Mouse (Mus musculus): Measurements from ENCODE around the gene Gm28053. TPM values are rescaled to one million over a fixed set of nuclear protein-coding genes. Genes with fewer than 3 reads are reported as not detected.

Gene Gm28053
- polyA plus RNA-seq, 1 experiment from 2014 or later, result not detected

DNA sequence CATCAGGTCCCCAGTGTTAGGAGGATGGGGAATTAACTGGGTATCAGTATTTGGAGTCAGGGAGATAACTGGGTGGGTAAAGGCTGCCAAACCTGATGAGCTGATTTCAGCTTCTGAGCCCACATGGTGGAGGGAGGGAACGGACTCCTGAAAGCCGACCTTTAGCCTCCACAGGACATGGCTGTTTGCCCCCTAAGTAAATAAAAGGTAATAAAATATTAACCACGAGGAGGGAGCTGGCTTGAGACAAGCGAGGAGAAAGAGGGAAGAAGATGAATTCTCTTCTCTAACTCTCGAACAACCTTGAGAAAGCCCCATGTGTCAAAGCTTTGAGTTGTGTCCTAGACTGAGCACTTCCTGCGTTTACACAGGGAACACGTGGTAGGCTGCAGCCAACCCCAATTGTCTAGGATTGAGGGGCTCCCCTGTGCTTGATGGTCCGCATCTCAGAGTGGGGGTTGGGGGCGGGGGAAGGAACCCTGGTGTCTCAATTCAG lies 23.4 kb downstream of the Gm28053 start:
- peaks cover 19% of the 10 kb centered on the region for H3K27me3 ChIP-seq (ENCODE audit: control insufficient read depth, insufficient read depth, low read length)
- no peak overlapping the region for H3K4me3 ChIP-seq (ENCODE audit: low read depth, low read length)
- ATAC-seq (ENCODE audit: insufficient read depth, low FRiP score, low TSS enrichment) (no peak), DNase-seq (ENCODE audit: low spot score) (no peak)
- H3K9me3 ChIP-seq (ENCODE audit: control insufficient read depth, low read length), result no peaks in the 10 kb centered on the region
- WGBS, result 24% methylated on average over 9 of the region's 9 CpGs
- H3K4me1 ChIP-seq (ENCODE audit: control insufficient read depth, insufficient read depth, low read length), result peaks cover 5% of the 10 kb centered on the region; the same call in 1 of the 2 replicates
- H3K4me2 ChIP-seq (ENCODE audit: low read depth), result no peak overlapping the region; the same call in 1 of the 2 replicates
- H3K27ac ChIP-seq (ENCODE audit: low read depth, low read length), result no peak overlapping the region
- no peak overlapping the region for H3K9ac ChIP-seq (ENCODE audit: low read length)
- no peaks in the 10 kb centered on the region for H3K36me3 ChIP-seq (ENCODE audit: control insufficient read depth, insufficient read depth, low read length)

DNA sequence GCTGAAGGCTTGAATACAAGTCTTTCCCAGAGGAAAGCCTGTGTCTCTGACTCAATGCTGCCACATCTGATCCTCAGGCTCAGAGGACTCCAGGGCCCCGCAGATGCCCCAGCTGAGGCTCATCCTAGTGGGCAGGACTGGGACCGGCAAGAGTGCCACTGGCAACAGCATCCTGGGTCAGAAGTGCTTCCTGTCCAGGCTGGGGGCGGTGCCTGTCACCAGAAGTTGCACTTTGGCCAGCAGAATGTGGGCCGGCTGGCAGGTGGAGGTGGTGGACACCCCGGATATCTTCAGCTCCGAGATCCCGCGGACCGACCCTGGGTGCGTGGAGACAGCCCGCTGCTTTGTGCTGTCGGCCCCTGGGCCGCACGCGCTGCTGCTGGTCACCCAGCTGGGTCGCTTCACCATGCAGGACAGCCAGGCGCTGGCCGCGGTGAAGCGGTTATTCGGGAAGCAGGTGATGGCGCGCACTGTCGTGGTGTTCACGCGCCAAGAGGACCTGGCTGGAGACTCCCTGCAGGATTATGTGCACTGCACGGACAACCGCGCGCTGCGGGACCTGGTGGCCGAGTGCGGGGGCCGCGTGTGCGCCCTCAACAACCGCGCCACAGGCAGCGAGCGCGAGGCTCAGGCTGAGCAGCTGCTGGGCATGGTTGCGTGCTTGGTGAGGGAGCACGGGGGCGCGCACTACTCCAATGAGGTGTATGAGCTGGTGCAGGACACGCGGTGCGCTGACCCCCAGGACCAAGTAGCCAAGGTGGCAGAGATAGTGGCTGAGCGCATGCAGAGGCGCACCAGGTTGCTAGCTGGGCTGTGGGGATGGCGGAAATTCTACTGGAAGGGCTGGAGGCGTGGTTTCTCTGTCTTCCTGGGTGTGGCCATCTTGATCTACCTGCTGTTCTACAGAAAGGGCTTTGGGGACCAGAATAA lies 24.3 kb downstream of the Gm28053 start:
- H3K4me3 ChIP-seq (ENCODE audit: low read depth, low read length), result peak overlapping the region; percentile 40
- H3K36me3 ChIP-seq (ENCODE audit: control insufficient read depth, insufficient read depth, low read length), result no peaks in the 10 kb centered on the region
- peaks cover 19% of the 10 kb centered on the region for H3K27me3 ChIP-seq (ENCODE audit: control insufficient read depth, insufficient read depth, low read length)
- ATAC-seq (ENCODE audit: insufficient read depth, low FRiP score, low TSS enrichment) (no peak), DNase-seq (ENCODE audit: low spot score) (peak; percentile 23)
- peaks cover 5% of the 10 kb centered on the region; the same call in 1 of the 2 replicates for H3K4me1 ChIP-seq (ENCODE audit: control insufficient read depth, insufficient read depth, low read length)
- H3K9ac ChIP-seq (ENCODE audit: low read length), result peak overlapping the region; percentile 28; the same call in 1 of the 2 replicates
- no peaks in the 10 kb centered on the region for H3K9me3 ChIP-seq (ENCODE audit: control insufficient read depth, low read length)
- 2% methylated on average over 52 of the region's 52 CpGs for WGBS
- H3K27ac ChIP-seq (ENCODE audit: low read depth, low read length), result no peak overlapping the region
- H3K4me2 ChIP-seq (ENCODE audit: low read depth), result peak overlapping the region; percentile 79

GRCm38 (mm10) chr6:48745490-48745889 lies 27.1 kb downstream of the Gm28053 start:
- H3K9me3 ChIP-seq (ENCODE audit: control insufficient read depth, low read length), result no peaks in the 10 kb centered on the region
- H3K4me3 ChIP-seq (ENCODE audit: low read depth, low read length), result no peak overlapping the region
- no peak overlapping the region for H3K4me2 ChIP-seq (ENCODE audit: low read depth)
- no peak overlapping the region for H3K9ac ChIP-seq (ENCODE audit: low read length)
- no peak overlapping the region for H3K27ac ChIP-seq (ENCODE audit: low read depth, low read length)
- ATAC-seq (ENCODE audit: insufficient read depth, low FRiP score, low TSS enrichment) (no peak), DNase-seq (ENCODE audit: low spot score) (no peak)
- H3K4me1 ChIP-seq (ENCODE audit: control insufficient read depth, insufficient read depth, low read length), result peaks cover 5% of the 10 kb centered on the region; the same call in 1 of the 2 replicates
- 75% methylated on average over 2 of the region's 2 CpGs for WGBS
- H3K36me3 ChIP-seq (ENCODE audit: control insufficient read depth, insufficient read depth, low read length), result no peaks in the 10 kb centered on the region
- H3K27me3 ChIP-seq (ENCODE audit: control insufficient read depth, insufficient read depth, low read length), result peaks cover 19% of the 10 kb centered on the region

GRCm38 (mm10) chr6:48745959-48746889 lies 27.8 kb downstream of the Gm28053 start, which contains the start of gene Gimap5:
Gene Gimap5, plus strand, starts transcription at chr6:48746197.
- Histone ChIP-seq H3K4me2 (ENCODE audit: low read depth) (no peak within 1 kb of the TSS), H3K9me3 (ENCODE audit: control insufficient read depth, low read length) (no peaks in the 10 kb centered on the region), H3K27me3 (ENCODE audit: control insufficient read depth, insufficient read depth, low read length) (peaks cover 19% of the 10 kb centered on the region), H3K27ac (ENCODE audit: low read depth, low read length) (no peak within 1 kb of the TSS), H3K9ac (ENCODE audit: low read length) (no peak within 1 kb of the TSS), H3K4me1 (ENCODE audit: control insufficient read depth, insufficient read depth, low read length) (peaks cover 5% of the 10 kb centered on the region; the same call in 1 of the 2 replicates), H3K36me3 (ENCODE audit: control insufficient read depth, insufficient read depth, low read length) (no peaks in the 10 kb centered on the region), H3K4me3 (ENCODE audit: low read depth, low read length) (no peak within 1 kb of the TSS)
- 49% methylated on average over 16 of the region's 16 CpGs for WGBS
- DNase-seq (ENCODE audit: low spot score) (peak; percentile 47), ATAC-seq (ENCODE audit: insufficient read depth, low FRiP score, low TSS enrichment) (no peak)

DNA sequence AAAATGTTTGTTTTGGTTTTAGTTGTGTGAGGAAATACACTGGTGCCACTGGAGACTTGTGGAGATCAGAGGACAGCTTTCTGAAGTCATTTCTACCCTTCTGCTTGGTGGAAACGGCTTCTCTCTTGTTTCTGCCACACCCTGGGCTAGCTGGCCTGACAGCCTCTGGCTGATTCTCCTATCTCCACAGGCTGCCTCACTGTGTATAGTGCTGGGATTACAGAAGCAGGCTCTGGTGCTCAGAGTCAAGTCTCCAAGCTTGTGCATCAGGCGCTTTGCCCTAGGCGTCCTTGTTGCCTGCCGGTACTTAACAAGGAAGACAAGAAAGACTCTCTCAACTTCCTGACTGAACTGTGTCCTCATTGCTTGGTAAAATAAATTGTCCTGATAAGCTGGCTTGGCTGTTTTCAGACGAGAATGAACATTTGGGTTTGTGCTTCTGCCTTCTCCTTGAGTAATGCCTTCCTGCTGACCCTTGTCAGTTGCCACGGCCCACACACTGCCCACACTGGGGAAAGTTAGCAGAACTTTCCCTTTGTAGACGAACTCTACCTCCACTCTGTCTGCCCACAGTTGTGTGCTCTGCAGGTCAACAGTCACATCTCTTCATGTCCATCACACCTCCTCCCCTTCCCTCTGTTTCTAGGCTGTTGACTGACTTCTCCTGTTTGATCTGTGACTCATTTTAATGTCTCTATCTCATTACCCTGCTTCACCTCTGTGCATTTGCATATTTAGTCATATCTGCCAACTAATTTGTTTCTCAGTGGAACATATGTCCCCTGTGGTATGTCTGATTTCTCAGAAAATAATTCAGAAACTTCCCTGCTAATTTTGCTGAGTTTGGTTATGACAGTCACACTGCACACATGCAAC lies 28.9 kb downstream of the Gm28053 start:
- H3K36me3 ChIP-seq (ENCODE audit: control insufficient read depth, insufficient read depth, low read length), result no peaks in the 10 kb centered on the region
- peaks cover 10% of the 10 kb centered on the region for H3K27me3 ChIP-seq (ENCODE audit: control insufficient read depth, insufficient read depth, low read length)
- peaks cover 5% of the 10 kb centered on the region; the same call in 1 of the 2 replicates for H3K4me1 ChIP-seq (ENCODE audit: control insufficient read depth, insufficient read depth, low read length)
- no peaks in the 10 kb centered on the region for H3K9me3 ChIP-seq (ENCODE audit: control insufficient read depth, low read length)
- WGBS, result 78% methylated on average over 7 of the region's 7 CpGs
- H3K27ac ChIP-seq (ENCODE audit: low read depth, low read length), result no peak overlapping the region
- no peak for DNase-seq (ENCODE audit: low spot score)
- no peak overlapping the region for H3K9ac ChIP-seq (ENCODE audit: low read length)
- H3K4me3 ChIP-seq (ENCODE audit: low read depth, low read length), result no peak overlapping the region
- H3K4me2 ChIP-seq (ENCODE audit: low read depth), result no peak overlapping the region
- ATAC-seq (ENCODE audit: insufficient read depth, low FRiP score, low TSS enrichment), result no peak

GRCm38 (mm10) chr6:48763567-48764270 lies 45.3 kb downstream of the Gm28053 start:
- no peak overlapping the region for H3K27ac ChIP-seq (ENCODE audit: low read depth, low read length)
- no peaks in the 10 kb centered on the region for H3K9me3 ChIP-seq (ENCODE audit: control insufficient read depth, low read length)
- no peak overlapping the region for H3K9ac ChIP-seq (ENCODE audit: low read length)
- H3K4me1 ChIP-seq (ENCODE audit: control insufficient read depth, insufficient read depth, low read length), result no peaks in the 10 kb centered on the region
- no peak overlapping the region for H3K4me3 ChIP-seq (ENCODE audit: low read depth, low read length)
- ATAC-seq (ENCODE audit: insufficient read depth, low FRiP score, low TSS enrichment) (no peak), DNase-seq (ENCODE audit: low spot score) (no peak)
- no peaks in the 10 kb centered on the region for H3K27me3 ChIP-seq (ENCODE audit: control insufficient read depth, insufficient read depth, low read length)
- no peaks in the 10 kb centered on the region for H3K36me3 ChIP-seq (ENCODE audit: control insufficient read depth, insufficient read depth, low read length)
- WGBS, result 87% methylated on average over 7 of the region's 7 CpGs
- H3K4me2 ChIP-seq (ENCODE audit: low read depth), result no peak overlapping the region

GRCm38 (mm10) chr6:48764496-48764895 lies 46.1 kb downstream of the Gm28053 start:
- no peaks in the 10 kb centered on the region for H3K27me3 ChIP-seq (ENCODE audit: control insufficient read depth, insufficient read depth, low read length)
- no peaks in the 10 kb centered on the region for H3K4me1 ChIP-seq (ENCODE audit: control insufficient read depth, insufficient read depth, low read length)
- no peaks in the 10 kb centered on the region for H3K36me3 ChIP-seq (ENCODE audit: control insufficient read depth, insufficient read depth, low read length)
- DNase-seq (ENCODE audit: low spot score), result no peak
- H3K9me3 ChIP-seq (ENCODE audit: control insufficient read depth, low read length), result no peaks in the 10 kb centered on the region
- ATAC-seq (ENCODE audit: insufficient read depth, low FRiP score, low TSS enrichment), result no peak
- H3K27ac ChIP-seq (ENCODE audit: low read depth, low read length), result no peak overlapping the region
- H3K4me3 ChIP-seq (ENCODE audit: low read depth, low read length), result no peak overlapping the region
- 97% methylated on average over 10 of the region's 10 CpGs for WGBS
- H3K9ac ChIP-seq (ENCODE audit: low read length), result no peak overlapping the region
- H3K4me2 ChIP-seq (ENCODE audit: low read depth), result no peak overlapping the region
